Mouse (Mus musculus): Measurements from ENCODE around the gene Prkcd.

DNA sequence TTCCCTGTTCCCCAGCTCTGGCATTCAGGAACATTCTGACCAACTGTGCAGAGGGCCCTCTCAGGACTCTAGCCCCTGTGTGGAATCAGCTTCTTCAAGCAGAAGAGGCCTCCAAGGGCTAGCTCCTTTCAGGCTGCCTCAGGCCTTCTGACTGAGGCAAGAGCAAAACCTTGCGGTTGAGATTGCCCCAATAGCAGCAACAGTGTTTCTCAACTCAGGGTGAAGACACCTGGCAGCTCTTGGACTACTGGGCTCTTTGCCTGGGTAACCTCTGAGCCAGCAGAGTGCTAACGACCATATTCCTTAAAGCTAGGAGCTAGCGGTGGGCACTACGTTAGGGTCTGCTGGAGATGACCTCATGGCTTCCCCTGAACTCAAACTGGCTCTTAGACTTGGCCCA is 72.8 kb downstream of the Prkcd start:
- TF ChIP-seq CTCF (IDR thresholded peaks at IDR 0.05; ENCODE audit: control insufficient read depth, insufficient read depth, insufficient read length) (no peak), CEBPB (IDR thresholded peaks at IDR 0.05; ENCODE audit: low read depth) (no peak)
